Mouse (Mus musculus): ENCODE data around the gene Parp16. TPM values are rescaled to one million over a fixed set of nuclear protein-coding genes. Genes with fewer than 3 reads are reported as not detected.

Gene Parp16
- polyA plus RNA-seq, 1 experiment, result 7.1 TPM

GRCm38 (mm10) chr9:65166386-65166785, 28.8 kb upstream of the Parp16 start:
- H3K9ac ChIP-seq (ENCODE audit: low read depth, poor library complexity, severe bottlenecking), result no peak overlapping the region
- peaks cover 4% of the 10 kb centered on the region; the same call in 1 of the 2 replicates for H3K27me3 ChIP-seq (ENCODE audit: control insufficient read depth, insufficient read depth, low read length, poor library complexity, severe bottlenecking)
- peaks cover 3% of the 10 kb centered on the region; the same call in 1 of the 2 replicates for H3K9me3 ChIP-seq (replicated peaks; ENCODE audit: control insufficient read depth, insufficient read depth, low read length, poor library complexity, severe bottlenecking)
- H3K36me3 ChIP-seq (ENCODE audit: control insufficient read depth, insufficient read depth, low read length, poor library complexity, severe bottlenecking), result no peaks in the 10 kb centered on the region
- H3K27ac ChIP-seq (ENCODE audit: insufficient read depth, low read length), result no peak overlapping the region
- no peak for TF ChIP-seq EP300 (IDR thresholded peaks at IDR 0.05; ENCODE audit: insufficient read depth, low read depth, low read length)
- TF ChIP-seq POLR2A (IDR thresholded peaks at IDR 0.05; ENCODE audit: insufficient read depth, low read length), result no peak
- no peak for TF ChIP-seq CTCF (IDR thresholded peaks at IDR 0.05; ENCODE audit: low read depth, low read length)
- H3K4me1 ChIP-seq (ENCODE audit: control insufficient read depth, insufficient read depth, low read length), result peaks cover 1% of the 10 kb centered on the region
- no peak overlapping the region for H3K4me3 ChIP-seq (ENCODE audit: low read depth, low read length)

- H3K4me1 ChIP-seq (ENCODE audit: control insufficient read depth, insufficient read depth, low read length), result peaks cover 1% of the 10 kb centered on the region
- no peak overlapping the region for H3K4me3 ChIP-seq (ENCODE audit: low read depth, low read length)
- H3K36me3 ChIP-seq (ENCODE audit: control insufficient read depth, insufficient read depth, low read length, poor library complexity, severe bottlenecking), result no peaks in the 10 kb centered on the region
- no peak overlapping the region for H3K27ac ChIP-seq (ENCODE audit: insufficient read depth, low read length)
- no peak overlapping the region for H3K9ac ChIP-seq (ENCODE audit: low read depth, poor library complexity, severe bottlenecking)
- H3K27me3 ChIP-seq (ENCODE audit: control insufficient read depth, insufficient read depth, low read length, poor library complexity, severe bottlenecking), result peaks cover 3% of the 10 kb centered on the region; the same call in 1 of the 2 replicates
- TF ChIP-seq POLR2A (IDR thresholded peaks at IDR 0.05; ENCODE audit: insufficient read depth, low read length) (no peak), EP300 (IDR thresholded peaks at IDR 0.05; ENCODE audit: insufficient read depth, low read depth, low read length) (no peak), CTCF (IDR thresholded peaks at IDR 0.05; ENCODE audit: low read depth, low read length) (no peak)
- H3K9me3 ChIP-seq (replicated peaks; ENCODE audit: control insufficient read depth, insufficient read depth, low read length, poor library complexity, severe bottlenecking), result peaks cover 3% of the 10 kb centered on the region; the same call in 1 of the 2 replicates
Measured at GRCm38 (mm10) chr9:65168534-65168933, 26.6 kb upstream of the Parp16 start.

GRCm38 (mm10) chr9:65168952-65169351, 26.2 kb upstream of the Parp16 start:
- no peak overlapping the region for H3K9ac ChIP-seq (ENCODE audit: low read depth, poor library complexity, severe bottlenecking)
- no peak overlapping the region for H3K4me3 ChIP-seq (ENCODE audit: low read depth, low read length)
- no peak for TF ChIP-seq EP300 (IDR thresholded peaks at IDR 0.05; ENCODE audit: insufficient read depth, low read depth, low read length)
- TF ChIP-seq CTCF (IDR thresholded peaks at IDR 0.05; ENCODE audit: low read depth, low read length), result no peak
- TF ChIP-seq POLR2A (IDR thresholded peaks at IDR 0.05; ENCODE audit: insufficient read depth, low read length), result no peak
- no peaks in the 10 kb centered on the region for H3K36me3 ChIP-seq (ENCODE audit: control insufficient read depth, insufficient read depth, low read length, poor library complexity, severe bottlenecking)
- H3K9me3 ChIP-seq (replicated peaks; ENCODE audit: control insufficient read depth, insufficient read depth, low read length, poor library complexity, severe bottlenecking), result peaks cover 3% of the 10 kb centered on the region; the same call in 1 of the 2 replicates
- no peaks in the 10 kb centered on the region for H3K27me3 ChIP-seq (ENCODE audit: control insufficient read depth, insufficient read depth, low read length, poor library complexity, severe bottlenecking)
- peaks cover 1% of the 10 kb centered on the region for H3K4me1 ChIP-seq (ENCODE audit: control insufficient read depth, insufficient read depth, low read length)
- no peak overlapping the region for H3K27ac ChIP-seq (ENCODE audit: insufficient read depth, low read length)

- H3K27me3 ChIP-seq (ENCODE audit: control insufficient read depth, insufficient read depth, low read length, poor library complexity, severe bottlenecking), result no peaks in the 10 kb centered on the region
- TF ChIP-seq POLR2A (IDR thresholded peaks at IDR 0.05; ENCODE audit: insufficient read depth, low read length) (no peak), EP300 (IDR thresholded peaks at IDR 0.05; ENCODE audit: insufficient read depth, low read depth, low read length) (no peak), CTCF (IDR thresholded peaks at IDR 0.05; ENCODE audit: low read depth, low read length) (no peak)
- H3K27ac ChIP-seq (ENCODE audit: insufficient read depth, low read length), result no peak overlapping the region
- H3K4me1 ChIP-seq (ENCODE audit: control insufficient read depth, insufficient read depth, low read length), result peaks cover 11% of the 10 kb centered on the region
- no peak overlapping the region for H3K9ac ChIP-seq (ENCODE audit: low read depth, poor library complexity, severe bottlenecking)
- H3K36me3 ChIP-seq (ENCODE audit: control insufficient read depth, insufficient read depth, low read length, poor library complexity, severe bottlenecking), result no peaks in the 10 kb centered on the region
- no peak overlapping the region for H3K4me3 ChIP-seq (ENCODE audit: low read depth, low read length)
- H3K9me3 ChIP-seq (replicated peaks; ENCODE audit: control insufficient read depth, insufficient read depth, low read length, poor library complexity, severe bottlenecking), result no peaks in the 10 kb centered on the region
Measured at GRCm38 (mm10) chr9:65172654-65173053, 22.5 kb upstream of the Parp16 start.

DNA sequence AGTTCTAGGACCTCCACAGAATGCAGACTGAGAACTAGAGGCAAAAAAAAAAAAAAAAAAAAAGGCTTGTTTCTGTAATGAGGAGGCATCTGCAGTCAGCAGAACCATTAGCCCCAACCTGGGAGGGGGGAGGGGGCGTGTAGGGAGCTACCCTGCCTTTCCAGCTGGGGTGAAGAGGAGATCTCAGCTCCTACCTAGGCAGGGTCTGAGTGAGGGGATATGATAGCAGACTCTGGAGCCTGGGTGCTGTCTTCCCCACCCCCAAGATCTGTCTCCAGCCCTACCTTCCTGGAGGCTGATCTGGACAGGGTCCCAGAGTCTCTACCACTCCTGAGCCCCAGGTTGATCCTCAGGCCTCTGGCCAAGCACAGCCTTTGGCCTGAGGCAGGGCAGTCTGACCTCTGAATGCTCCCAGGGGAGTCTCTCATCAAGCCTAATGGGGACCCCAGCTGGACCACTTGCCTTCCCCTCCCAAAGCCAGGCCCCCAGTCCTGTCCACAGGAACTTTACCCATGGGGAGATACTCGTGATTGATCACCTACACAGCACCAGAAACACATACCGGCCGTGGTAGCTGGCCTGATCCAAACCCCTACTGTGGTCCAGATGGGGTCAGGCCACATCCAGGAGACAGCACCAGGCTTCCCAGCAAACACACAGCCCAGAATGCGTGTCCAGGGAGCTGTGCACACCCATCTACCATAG, 19.8 kb upstream of the Parp16 start:
- H3K9me3 ChIP-seq (replicated peaks; ENCODE audit: control insufficient read depth, insufficient read depth, low read length, poor library complexity, severe bottlenecking), result no peaks in the 10 kb centered on the region
- H3K9ac ChIP-seq (ENCODE audit: low read depth, poor library complexity, severe bottlenecking), result no peak overlapping the region
- no peak overlapping the region for H3K4me3 ChIP-seq (ENCODE audit: low read depth, low read length)

More for the DNA sequence above, 19.8 kb upstream of the Parp16 start:
- H3K36me3 ChIP-seq (ENCODE audit: control insufficient read depth, insufficient read depth, low read length, poor library complexity, severe bottlenecking), result no peaks in the 10 kb centered on the region
- TF ChIP-seq POLR2A (IDR thresholded peaks at IDR 0.05; ENCODE audit: insufficient read depth, low read length) (peak; percentile 40), CTCF (IDR thresholded peaks at IDR 0.05; ENCODE audit: low read depth, low read length) (no peak)
- no peaks in the 10 kb centered on the region for H3K27me3 ChIP-seq (ENCODE audit: control insufficient read depth, insufficient read depth, low read length, poor library complexity, severe bottlenecking)
- H3K27ac ChIP-seq (ENCODE audit: insufficient read depth, low read length), result no peak overlapping the region
- H3K4me1 ChIP-seq (ENCODE audit: control insufficient read depth, insufficient read depth, low read length), result peaks cover 14% of the 10 kb centered on the region
